Mouse (Mus musculus) liver, embryonic 14.5 days (tissue): ENCODE results near the gene Fam219a. TPM values are rescaled to one million over a fixed set of nuclear protein-coding genes. Genes with fewer than 3 reads are reported as not detected.

Source experiments
- ATAC-seq: fragments of 200-750 bp; cut with Nextera tagmentation; 2 replicates; pipeline ENCODE4 v1.8.0; 2017; ENCODE audit warnings: moderate number of reproducible peaks, mild to moderate bottlenecking, moderate library complexity; ENCODE audit not compliant: insufficient read depth
- DNase-seq, 3 experiments: peaks; one replicate each; pipeline ENCODE4 v3.0.0-alpha.2; 2012 to 2013; ENCODE audit warnings: low read depth in 3 of 3, low spot score in 3 of 3
- H3K27ac ChIP-seq: fragments of 300-500 bp; sonication (generic); 2 replicates; pipeline ENCODE4 v1.5.1; 2014; ENCODE audit warnings: moderate library complexity, mild to moderate bottlenecking, control low read depth, inconsistent platforms
- H3K27me3 ChIP-seq: fragments of 300-500 bp; sonication (generic); 2 replicates; pipeline ENCODE4 v1.6.1; 2014; ENCODE audit warnings: mild to moderate bottlenecking, low read length, moderate library complexity; ENCODE audit not compliant: control insufficient read depth, insufficient read depth
- H3K36me3 ChIP-seq: fragments of 300-500 bp; sonication (generic); replicated peaks from 2 replicates; pipeline ENCODE4 v1.6.1; 2014; ENCODE audit warnings: low read depth; ENCODE audit not compliant: control insufficient read depth, insufficient read depth
- H3K4me1 ChIP-seq, 2 experiments: fragments of 200-500 bp in 1 of 2; fragments of 300-500 bp in 1 of 2; sonication (generic) in 1 of 2; replicated peaks; 2 replicates each; pipeline ENCODE4 v1.6.1; 2012 to 2014; ENCODE audit warnings: antibody characterized with exemption in 1 of 2, inconsistent platforms in 1 of 2, low read length in 1 of 2; ENCODE audit not compliant: control insufficient read depth in 2 of 2, insufficient read depth in 2 of 2
- H3K4me2 ChIP-seq: fragments of 300-500 bp; sonication (generic); 2 replicates; pipeline ENCODE4 v1.6.1; 2014; ENCODE audit warnings: low read depth, mild to moderate bottlenecking, control low read depth, moderate library complexity
- H3K4me3 ChIP-seq, 2 experiments: fragments of 200-500 bp in 1 of 2; fragments of 300-500 bp in 1 of 2; sonication (generic) in 1 of 2; 2 replicates each; pipeline ENCODE4 v1.5.1; 2012 to 2014; ENCODE audit warnings: low read depth in 2 of 2, low read length in 2 of 2, mild to moderate bottlenecking in 2 of 2, control low read depth in 1 of 2, inconsistent platforms in 1 of 2, moderate library complexity in 1 of 2; ENCODE audit not compliant: insufficient read depth in 1 of 2
- H3K9ac ChIP-seq: fragments of 300-500 bp; sonication (generic); replicated peaks from 2 replicates; pipeline ENCODE4 v1.6.1; 2014; ENCODE audit warnings: mild to moderate bottlenecking, control low read depth, moderate library complexity
- H3K9me3 ChIP-seq: fragments of 300-500 bp; sonication (generic); 2 replicates; pipeline ENCODE4 v1.6.1; 2016; ENCODE audit warnings: low read length, mixed read lengths; ENCODE audit not compliant: control insufficient read depth
- CTCF ChIP-seq: IDR thresholded peaks from 2 replicates; pipeline ENCODE4 v1.5.1; 2016; ENCODE audit warnings: antibody characterized with exemption, low read depth, control low read depth
- EP300 ChIP-seq: IDR thresholded peaks from 2 replicates; pipeline ENCODE4 v1.6.1; 2016; ENCODE audit warnings: antibody characterized with exemption, low read depth
- WGBS: fragments of 180-500 bp; shearing (Covaris S2); extraction: QIAGEN DNeasy Blood & Tissue Kit; methylation state at CpG from one replicate; pipeline ENCODE4 v1.1.7; 2014; ENCODE audit not compliant: insufficient replicate concordance; 5-methylcytosine and 5-hydroxymethylcytosine counted together
- polyA plus RNA-seq, 2 experiments: library from polyadenylated mRNA; depleted of rRNA in 1 of 2; stranded (reverse) in 1 of 2; unstranded in 1 of 2; fragments of >200 nt; fragmentation: Nextera tagmentation in 1 of 2; extraction: Ambion mirVana in 1 of 2; gene quantifications; 2 replicates each; pipeline versions ENCODE4 v1.2.1 to v1.2.3; 2012 to 2014

Gene Fam219a
- polyA plus RNA-seq, 2 experiments: 0.38 to 1.8 TPM

DNA sequence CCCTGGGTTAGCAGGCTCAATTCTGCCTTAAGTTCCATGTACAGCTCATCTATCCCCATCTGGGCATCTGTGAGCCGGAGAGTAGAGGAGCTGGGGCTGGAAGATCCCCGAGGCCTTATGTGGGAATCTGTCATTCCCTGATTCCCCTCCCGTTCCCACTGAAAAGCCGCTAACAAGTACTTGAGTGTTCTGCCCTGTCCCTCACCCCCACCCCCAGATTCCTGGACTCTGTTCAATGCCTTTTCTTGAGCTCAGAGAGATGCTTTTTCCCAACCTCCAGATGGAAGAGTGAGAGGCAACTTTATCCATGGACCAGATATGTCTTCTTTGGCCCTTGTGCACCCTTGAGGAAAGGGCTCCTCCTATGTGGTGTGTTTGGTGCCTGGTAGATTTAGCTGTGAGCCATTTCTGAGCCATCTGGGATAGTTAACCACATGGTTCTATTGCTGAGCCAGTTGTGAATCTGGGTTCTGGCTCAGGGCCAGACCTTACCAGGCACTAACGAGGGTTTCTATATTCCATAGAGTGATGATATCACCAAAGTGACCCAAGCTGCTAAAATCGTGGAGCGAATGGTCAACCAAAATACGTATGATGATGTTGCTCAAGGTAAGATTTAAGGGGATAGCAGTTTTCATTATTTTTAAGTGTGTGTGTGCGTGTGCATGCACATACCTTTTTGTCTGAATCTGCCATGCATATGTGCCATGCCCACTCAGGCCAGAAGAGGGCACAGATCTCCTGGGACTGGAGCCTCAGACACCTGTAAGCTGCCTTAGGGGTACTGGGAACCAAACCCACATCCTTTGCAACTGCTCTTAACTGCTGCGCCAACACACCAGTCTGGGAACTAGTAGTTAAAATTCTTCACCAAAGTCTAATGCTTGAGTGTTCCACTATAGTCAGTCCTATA is 40.6 kb upstream of the Fam219a start:
- DNase-seq: no peak
- H3K27ac ChIP-seq: no peak overlapping the region
- H3K4me3 ChIP-seq: no peak overlapping the region
- no peak overlapping the region for H3K9ac ChIP-seq
- H3K27me3 ChIP-seq: no peaks in the 10 kb centered on the region
- WGBS: 63% methylated on average over 10 of the region's 10 CpGs
- no peaks in the 10 kb centered on the region for H3K36me3 ChIP-seq
- no peaks in the 10 kb centered on the region for H3K4me1 ChIP-seq
- no peaks in the 10 kb centered on the region for H3K9me3 ChIP-seq
- peak; percentile 42 for TF ChIP-seq CTCF
- TF ChIP-seq EP300: no peak
- ATAC-seq: no peak
- no peak overlapping the region for H3K4me2 ChIP-seq

DNA sequence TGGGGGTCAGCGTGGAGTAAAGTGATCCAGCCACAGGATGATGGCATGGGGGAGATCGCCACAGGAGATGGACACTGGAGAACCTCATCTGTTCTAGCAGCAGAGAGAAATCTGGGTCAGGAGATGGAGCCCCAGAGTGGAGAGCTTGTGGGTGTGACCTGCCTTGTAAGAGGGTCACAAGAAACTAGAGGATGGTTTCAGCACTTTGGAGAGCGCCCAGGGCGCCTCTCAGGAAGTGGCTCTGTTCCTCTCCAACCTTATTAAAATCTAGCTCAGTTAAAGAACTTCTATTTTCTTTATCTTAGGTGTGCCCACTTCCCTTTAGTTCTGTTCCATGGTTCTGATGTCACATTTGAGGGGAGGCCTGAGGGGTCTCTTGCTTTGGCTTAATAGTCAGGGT is 37.4 kb upstream of the Fam219a start:
- WGBS: 22% methylated on average over 4 of the region's 4 CpGs

DNA sequence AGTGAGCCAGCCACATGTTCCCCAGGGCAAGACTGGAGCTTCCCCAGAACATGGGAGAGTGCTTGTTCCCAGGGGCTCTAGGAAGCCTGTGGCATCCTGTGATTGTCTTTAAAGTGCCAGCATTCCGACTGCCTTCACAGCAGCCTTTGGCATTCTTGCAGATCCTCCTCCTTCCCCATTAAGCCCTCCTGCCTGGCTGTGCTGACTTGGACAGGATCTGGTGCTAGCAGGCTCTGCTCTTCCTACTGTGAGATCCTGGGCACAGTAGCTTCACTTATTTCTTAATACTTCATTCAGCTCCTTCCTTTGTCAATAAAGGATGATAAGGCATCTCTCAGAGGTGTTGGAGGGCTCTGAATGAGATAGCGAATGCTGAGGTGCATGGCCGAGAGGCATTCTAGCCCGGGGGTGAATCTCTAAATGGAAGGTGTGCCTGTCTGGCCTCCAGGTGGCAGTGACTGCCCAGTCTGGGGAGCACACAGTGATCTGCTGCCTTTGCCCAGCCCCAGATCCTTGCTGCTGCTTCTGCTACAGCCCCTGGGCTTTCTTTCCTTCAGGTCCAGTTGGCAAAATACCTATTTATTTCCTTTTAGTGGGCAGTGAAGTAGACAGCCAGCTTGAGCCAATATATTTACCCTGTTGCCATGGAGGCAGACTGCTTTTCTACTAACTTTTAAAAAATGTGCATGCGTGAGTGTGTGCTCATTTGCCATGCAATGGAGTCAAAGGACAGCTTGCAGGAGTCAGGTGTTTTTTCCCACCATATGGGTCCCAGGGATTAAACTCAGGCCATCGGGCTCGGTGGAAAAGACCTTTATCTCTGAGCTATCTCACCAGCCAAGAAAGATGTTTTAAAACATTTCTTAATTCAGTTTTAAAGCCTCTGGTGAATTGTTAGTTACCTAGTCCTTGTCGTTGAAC is 35.4 kb upstream of the Fam219a start:
- H3K4me2 ChIP-seq: no peak overlapping the region
- H3K9me3 ChIP-seq: no peaks in the 10 kb centered on the region
- no peak for ATAC-seq
- no peak for TF ChIP-seq EP300
- TF ChIP-seq CTCF: peak; percentile 56
- H3K27ac ChIP-seq: no peak overlapping the region
- no peaks in the 10 kb centered on the region for H3K4me1 ChIP-seq
- no peaks in the 10 kb centered on the region for H3K36me3 ChIP-seq
- DNase-seq: no peak
- 39% methylated on average over 8 of the region's 8 CpGs for WGBS
- H3K27me3 ChIP-seq: no peaks in the 10 kb centered on the region; the same call in 1 of the 2 replicates
- H3K4me3 ChIP-seq: no peak overlapping the region
- no peak overlapping the region for H3K9ac ChIP-seq

More for the DNA sequence above, 37.4 kb upstream of the Fam219a start:
- DNase-seq: no peak
- H3K36me3 ChIP-seq: no peaks in the 10 kb centered on the region
- no peak overlapping the region for H3K4me3 ChIP-seq
- H3K27ac ChIP-seq: no peak overlapping the region
- H3K27me3 ChIP-seq: no peaks in the 10 kb centered on the region; the same call in 1 of the 2 replicates
- no peak overlapping the region for H3K9ac ChIP-seq
- no peaks in the 10 kb centered on the region for H3K9me3 ChIP-seq
- TF ChIP-seq EP300 (no peak), CTCF (no peak)
- ATAC-seq: no peak
- no peak overlapping the region for H3K4me2 ChIP-seq
- H3K4me1 ChIP-seq: no peaks in the 10 kb centered on the region

DNA sequence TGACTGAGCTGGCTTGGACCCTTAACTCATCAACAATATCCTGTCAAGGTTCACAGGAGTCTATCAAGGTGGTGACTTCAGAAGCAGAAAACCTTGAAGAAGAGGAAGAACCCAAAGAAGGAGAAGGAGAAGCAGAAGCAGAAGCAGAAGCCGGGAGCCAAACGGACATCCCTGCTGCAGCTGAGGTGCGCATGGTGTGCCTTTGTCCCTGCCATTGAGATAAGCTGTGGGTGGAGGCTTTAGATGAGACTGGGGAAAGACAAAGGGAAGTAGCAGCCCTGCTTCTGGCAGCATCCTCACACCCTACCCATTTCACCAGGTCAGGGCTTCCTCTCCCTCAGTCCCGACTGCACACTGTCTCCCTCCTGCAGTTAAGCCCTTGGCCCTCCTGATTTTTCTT is 33.5 kb upstream of the Fam219a start:
- no peaks in the 10 kb centered on the region for H3K9me3 ChIP-seq
- ATAC-seq (no peak), DNase-seq (no peak)
- H3K4me1 ChIP-seq: no peaks in the 10 kb centered on the region
- no peaks in the 10 kb centered on the region for H3K36me3 ChIP-seq
- H3K27ac ChIP-seq: no peak overlapping the region
- 24% methylated on average over 4 of the region's 4 CpGs for WGBS
- H3K27me3 ChIP-seq: no peaks in the 10 kb centered on the region; the same call in 1 of the 2 replicates
- H3K4me2 ChIP-seq: no peak overlapping the region
- no peak overlapping the region for H3K4me3 ChIP-seq
- no peak for TF ChIP-seq EP300
- TF ChIP-seq CTCF: no peak
- no peak overlapping the region for H3K9ac ChIP-seq

DNA sequence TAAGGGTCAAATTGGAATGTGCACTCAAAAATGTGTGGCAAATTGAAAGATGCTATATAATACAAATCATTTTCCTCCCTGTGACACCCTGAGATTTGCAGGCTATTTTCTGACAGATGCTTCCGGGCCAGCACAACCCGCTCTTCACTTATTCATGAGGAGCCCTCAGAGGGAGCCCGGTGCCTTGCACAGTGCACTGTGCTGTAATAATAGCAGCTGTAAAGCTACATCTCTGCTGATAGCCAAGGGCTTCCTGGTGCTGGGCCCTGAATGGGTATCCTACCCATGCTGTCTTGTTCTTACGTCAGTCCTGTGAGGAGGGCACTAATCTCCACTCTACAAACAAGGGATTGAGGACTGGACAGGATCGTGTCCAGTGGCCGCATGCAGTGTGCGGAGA is 14.0 kb upstream of the Fam219a start:
- TF ChIP-seq EP300: no peak
- no peak for TF ChIP-seq CTCF
- Histone ChIP-seq H3K4me3 (no peak overlapping the region), H3K9me3 (no peaks in the 10 kb centered on the region), H3K4me1 (no peaks in the 10 kb centered on the region), H3K9ac (no peak overlapping the region), H3K27ac (no peak overlapping the region), H3K27me3 (no peaks in the 10 kb centered on the region), H3K36me3 (no peaks in the 10 kb centered on the region), H3K4me2 (no peak overlapping the region)
- ATAC-seq: no peak
- DNase-seq: no peak
- 78% methylated on average over 7 of the region's 7 CpGs for WGBS
